Mouse (Mus musculus): Measurements from ENCODE around the gene Mtch2.
"Not testable (repeated sequence)": the region's sequence is repeated elsewhere in the genome, so short reads cannot be mapped to it uniquely, and the experiment has no call there.

The Mtch2 gene

GRCm38 (mm10) chr2:90864184-90864583 lies 17.2 kb downstream of the Mtch2 start:
- DNase-seq (ENCODE audit: low spot score) = no peak

GRCm38 (mm10) chr2:90866524-90866923 lies 19.6 kb downstream of the Mtch2 start:
- DNase-seq (ENCODE audit: low spot score) = peak; percentile 91

- peak; percentile 32 for DNase-seq (ENCODE audit: low spot score)
These were observed 23.2 kb downstream of the Mtch2 start for GRCm38 (mm10) chr2:90870136-90870601.

- DNase-seq (ENCODE audit: low spot score) = no peak
These were observed 24.4 kb downstream of the Mtch2 start for GRCm38 (mm10) chr2:90871180-90871961.

- no peak for DNase-seq (ENCODE audit: low spot score)
These were observed 27.1 kb downstream of the Mtch2 start for GRCm38 (mm10) chr2:90874025-90874424.

GRCm38 (mm10) chr2:90875239-90875638 lies 28.3 kb downstream of the Mtch2 start:
- no peak for DNase-seq (ENCODE audit: low spot score)

- no peak for DNase-seq (ENCODE audit: low spot score)
These were observed 30.8 kb downstream of the Mtch2 start for GRCm38 (mm10) chr2:90877584-90878259.

DNA sequence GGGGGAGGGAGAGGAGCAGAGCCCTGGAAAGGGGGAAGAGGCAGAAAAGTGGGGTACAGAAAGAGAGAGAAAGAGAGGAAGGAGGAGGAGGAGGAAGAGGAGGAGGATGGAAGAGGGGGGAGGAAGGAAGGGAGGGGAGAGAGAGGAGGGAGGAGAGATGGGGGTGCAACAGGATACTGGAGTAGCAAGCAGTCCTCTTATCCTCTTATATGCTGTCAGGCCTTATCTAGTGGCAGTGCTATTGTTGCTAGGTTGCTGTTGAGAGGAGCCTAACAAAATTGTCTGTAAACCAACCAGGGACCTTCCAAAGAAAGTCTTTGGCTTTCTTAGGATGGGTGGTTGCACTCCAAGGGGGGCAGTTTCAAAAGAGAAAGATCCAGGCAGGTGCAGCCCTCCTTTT lies 32.5 kb downstream of the Mtch2 start:
- DNase-seq (ENCODE audit: low spot score) = no peak

DNA sequence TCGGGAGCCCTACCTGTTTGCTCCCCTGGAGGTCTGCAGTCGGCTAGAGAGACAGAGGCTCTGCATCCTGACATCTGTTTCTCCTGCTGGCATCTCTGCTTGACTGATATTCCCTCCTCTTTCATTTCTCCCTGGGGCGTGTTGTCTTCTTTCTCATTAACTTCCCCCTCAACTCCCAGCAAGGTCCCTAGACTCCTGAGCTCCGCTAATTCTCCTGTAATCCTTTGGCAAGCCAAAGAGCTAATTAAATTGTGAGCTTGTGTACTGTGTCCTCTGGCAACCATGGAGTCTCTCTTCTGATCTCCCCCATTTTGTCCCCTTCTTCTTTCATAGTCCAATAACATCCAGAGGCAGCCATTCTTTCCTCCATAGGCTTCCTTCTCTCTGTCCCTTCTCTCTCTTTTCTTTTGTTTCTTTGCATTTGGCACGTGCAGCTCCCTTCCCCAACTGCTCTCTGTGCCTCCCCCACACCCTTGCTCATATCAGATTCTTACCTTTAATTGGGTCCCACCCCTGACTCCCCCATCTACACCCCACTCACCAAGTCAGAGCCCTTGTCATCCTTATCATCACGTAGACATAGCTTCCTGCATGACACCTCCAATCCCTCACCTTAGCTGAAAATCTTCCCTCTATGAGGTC lies 33.3 kb downstream of the Mtch2 start:
- no peak for DNase-seq (ENCODE audit: low spot score)

GRCm38 (mm10) chr2:90881824-90882223 lies 34.9 kb downstream of the Mtch2 start:
- DNase-seq (ENCODE audit: low spot score) = no peak

DNA sequence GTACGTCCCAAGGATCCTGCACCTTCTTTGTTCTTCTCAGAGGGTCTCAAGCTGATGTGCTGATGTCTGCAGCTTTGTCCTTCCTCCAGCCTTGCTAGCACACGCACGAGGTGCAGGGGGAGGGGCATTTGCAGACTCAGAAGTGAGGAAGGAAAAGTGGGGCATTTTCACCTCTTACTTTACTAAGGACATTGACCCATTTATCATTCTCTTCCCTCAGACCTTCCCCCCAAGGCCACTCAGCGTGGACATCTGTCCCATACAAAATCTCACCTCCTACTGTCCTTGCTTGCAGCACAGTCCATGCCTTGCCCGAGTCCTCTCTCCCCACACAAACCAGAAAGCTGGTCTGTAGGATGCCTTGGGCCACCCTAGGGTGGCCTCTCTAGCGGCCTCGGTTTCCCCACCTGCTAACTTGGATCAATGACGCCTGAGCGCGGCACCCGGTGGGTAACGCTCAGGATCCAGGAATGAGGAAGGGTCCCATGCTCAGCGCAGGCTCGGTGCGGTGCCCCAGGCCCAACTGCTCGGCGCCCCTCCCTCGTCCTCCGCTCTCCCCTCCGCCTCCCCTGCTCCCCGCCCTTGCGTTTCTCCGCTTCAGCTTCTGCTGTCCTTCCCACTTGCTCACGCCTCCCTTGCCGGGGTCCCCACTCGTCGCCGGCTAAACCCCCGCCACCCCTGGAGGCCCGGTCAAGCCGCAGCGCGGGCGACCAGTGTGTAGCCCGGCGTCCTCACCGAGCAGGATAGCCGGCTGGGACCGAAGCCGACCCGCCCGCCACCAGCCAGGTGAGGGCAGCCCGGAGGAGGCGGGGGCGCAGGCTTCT lies 38.5 kb downstream of the Mtch2 start, which contains the start of gene C1qtnf4:
TSS of gene C1qtnf4 (plus strand) at position 643 of the 824 bp plus-strand sequence.
- DNase-seq (ENCODE audit: low spot score) = peak; percentile 60

DNA sequence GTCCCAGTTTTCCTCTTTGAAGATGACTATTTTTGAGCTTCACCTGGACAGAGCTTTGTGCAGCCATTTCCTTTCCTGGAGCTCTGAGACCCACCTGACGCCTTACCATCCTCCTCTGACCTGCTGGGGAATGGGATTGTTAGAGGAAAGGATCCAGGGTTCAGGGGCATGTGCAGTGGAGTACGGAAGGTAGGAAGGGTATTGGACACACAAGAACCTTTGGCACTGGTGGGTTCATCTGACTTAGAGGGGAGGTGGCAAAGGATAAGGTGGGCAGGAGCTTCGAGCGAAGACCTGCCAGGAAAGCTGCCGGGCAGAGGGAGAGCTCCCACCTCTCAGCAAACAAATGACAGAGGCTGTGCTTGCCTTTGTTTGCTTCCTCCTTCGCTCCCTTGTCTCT lies 39.5 kb downstream of the Mtch2 start:
- no peak for DNase-seq (ENCODE audit: low spot score)

GRCm38 (mm10) chr2:90887627-90888026 lies 40.7 kb downstream of the Mtch2 start:
- DNase-seq (ENCODE audit: low spot score) = no peak

DNA sequence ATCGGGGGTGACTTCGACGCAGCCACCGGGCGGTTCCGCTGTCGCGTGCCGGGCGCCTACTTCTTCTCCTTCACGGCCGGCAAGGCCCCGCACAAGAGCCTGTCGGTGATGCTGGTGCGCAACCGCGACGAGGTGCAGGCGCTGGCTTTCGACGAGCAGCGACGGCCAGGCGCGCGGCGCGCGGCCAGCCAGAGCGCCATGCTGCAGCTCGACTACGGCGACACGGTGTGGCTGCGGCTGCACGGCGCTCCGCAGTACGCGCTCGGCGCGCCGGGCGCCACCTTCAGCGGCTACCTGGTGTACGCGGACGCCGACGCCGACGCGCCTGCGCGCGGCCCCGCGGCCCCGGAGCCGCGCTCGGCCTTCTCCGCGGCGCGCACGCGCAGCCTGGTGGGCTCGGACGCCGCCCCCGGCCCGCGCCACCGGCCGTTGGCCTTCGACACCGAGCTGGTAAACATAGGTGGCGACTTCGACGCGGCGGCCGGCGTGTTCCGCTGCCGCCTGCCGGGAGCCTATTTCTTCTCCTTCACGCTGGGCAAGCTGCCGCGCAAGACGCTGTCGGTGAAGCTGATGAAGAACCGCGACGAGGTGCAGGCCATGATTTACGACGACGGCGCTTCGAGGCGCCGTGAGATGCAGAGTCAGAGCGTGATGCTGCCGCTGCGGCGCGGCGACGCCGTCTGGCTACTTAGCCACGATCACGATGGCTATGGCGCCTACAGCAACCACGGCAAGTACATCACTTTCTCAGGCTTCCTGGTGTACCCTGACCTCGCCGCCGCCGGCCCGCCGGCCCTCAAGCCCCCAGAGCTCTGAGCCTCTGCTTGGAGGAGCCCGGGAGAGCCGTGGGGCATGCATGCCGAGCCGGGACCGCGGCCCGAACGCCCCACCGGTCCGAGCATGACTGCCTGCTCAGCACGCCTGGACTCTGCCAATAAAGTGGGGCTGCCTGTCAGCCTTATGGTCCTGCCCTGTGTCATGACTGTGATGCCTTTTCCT lies 42.9 kb downstream of the Mtch2 start:
- peak; percentile 64 for DNase-seq (ENCODE audit: low spot score)

DNA sequence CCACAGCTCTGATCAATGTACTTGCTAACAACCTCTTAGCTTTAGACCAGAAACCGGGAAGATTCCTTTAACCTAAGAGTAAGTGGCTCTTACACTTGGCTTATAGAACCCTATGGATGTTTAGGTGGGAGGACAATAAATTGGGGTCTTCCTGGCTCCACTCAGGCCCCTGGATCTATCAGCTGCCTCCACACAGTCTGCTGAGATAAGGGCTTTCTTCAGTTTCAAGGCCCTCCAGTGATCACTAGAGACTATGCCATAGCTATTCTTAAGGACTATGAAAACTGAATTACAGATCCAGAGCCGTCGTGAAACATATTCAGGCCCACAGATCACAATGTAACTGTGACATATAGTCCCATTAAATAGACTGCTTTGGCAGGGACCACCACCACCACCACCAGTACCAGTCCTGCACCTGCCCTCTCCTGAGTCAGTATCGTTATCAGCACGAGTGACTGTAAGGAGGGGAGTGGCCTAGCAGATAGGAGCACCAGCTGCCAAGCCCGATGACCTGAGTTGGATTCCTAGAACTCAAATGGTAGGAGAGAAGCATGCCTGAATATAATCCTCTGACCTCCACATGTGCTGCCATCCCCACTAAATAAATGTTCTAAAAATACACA lies 46.8 kb downstream of the Mtch2 start:
- DNase-seq (ENCODE audit: low spot score) = peak; percentile 29

- DNase-seq (ENCODE audit: low spot score) = not testable (repeated sequence)
These were observed 47.3 kb downstream of the Mtch2 start for GRCm38 (mm10) chr2:90894299-90894677.

GRCm38 (mm10) chr2:90903398-90903797 lies 56.4 kb downstream of the Mtch2 start:
- DNase-seq (ENCODE audit: low spot score) = no peak

- peak; percentile 96 for DNase-seq (ENCODE audit: low spot score)
These were observed 57.3 kb downstream of the Mtch2 start, which contains the start of the genes Kbtbd4 and Ndufs3 for GRCm38 (mm10) chr2:90904076-90904855. Gene Kbtbd4, plus strand, starts transcription at chr2:90904740. Gene Ndufs3, minus strand, starts transcription at chr2:90904827.

- DNase-seq (ENCODE audit: low spot score) = peak; percentile 68
These were observed 57.9 kb downstream of the Mtch2 start for GRCm38 (mm10) chr2:90904856-90905224.

Data from embryo, embryonic 10 days (tissue).